Mouse (Mus musculus): ENCODE results near the gene Olfr467.

GRCm38 (mm10) chr7:107802138-107802537 is 9.9 kb upstream of the Olfr467 start:
- TF ChIP-seq CTCF (IDR thresholded peaks at IDR 0.05; ENCODE audit: low read depth, low read length) (no peak), GATA1 (IDR thresholded peaks at IDR 0.05; ENCODE audit: borderline replicate concordance, low read length) (no peak)
